8 mouse cellular contexts compared by ENCODE assay signal in genomic region chr2:30718329-30718675, GRCm38 (mm10).
DNase-seq lines count a peak whose midpoint lies in the region; TF ChIP-seq lines count a peak whose summit lies in the region.

No protein-coding gene starts in this region.

- intact Hi-C loops in left cerebral cortex, postnatal 4 days (cut with DNase I), result loop anchor here (10.0 kb wide), 1 partner anchor 244 kb away; the partner anchor contains the start of gene Ier5l

- peak; percentile 94 for DNase-seq in 3134 (ENCODE audit: extremely low read depth, insufficient read length, low spot score)
- DNase-seq in adrenal gland, adult 8-10 months, result peak; percentile 91
- peak; percentile 96 for DNase-seq in embryo, embryonic 9.5 days (ENCODE audit: extremely low spot score)
- peak; percentile 99 for DNase-seq in heart, adult 11 months
- peak; percentile 92 for DNase-seq in kidney, adult 11 months
- DNase-seq in left cerebral cortex, postnatal 4 days, result peak; percentile 96
- peak; percentile 96 for DNase-seq in midbrain, embryonic 10.5 days (ENCODE audit: low spot score)
- DNase-seq in spleen, adult 2 months (ENCODE audit: low read depth in 1 of 2, low spot score in 2 of 2), result peak in 1 of 2 experiments; percentile 48

- WGBS in midbrain, embryonic 10.5 days, result under 1% methylated on average over 12 of the region's 12 CpGs
- 4% methylated on average over 12 of the region's 12 CpGs for WGBS in spleen, adult 2 months

- no peak for TF ChIP-seq POLR2A in spleen, adult 2 months (IDR thresholded peaks at IDR 0.05; ENCODE audit: low read depth, low read length)

- TF ChIP-seq CTCF in spleen, adult 2 months (IDR thresholded peaks at IDR 0.05; ENCODE audit: extremely low read depth, insufficient read depth, insufficient read length, insufficient replicate concordance), result no peak

- no peaks in the 10 kb centered on the region for H3K36me3 ChIP-seq in midbrain, embryonic 10.5 days
- no peaks in the 10 kb centered on the region for H3K36me3 ChIP-seq in spleen, adult 2 months (ENCODE audit: control insufficient read depth, insufficient read depth, low read length)

- H3K27me3 ChIP-seq in midbrain, embryonic 10.5 days (ENCODE audit: low read depth, poor library complexity, severe bottlenecking), result no peaks in the 10 kb centered on the region
- peaks cover 10% of the 10 kb centered on the region for H3K27me3 ChIP-seq in spleen, adult 2 months (ENCODE audit: control insufficient read depth, insufficient read depth, low read length)

- peak overlapping the region; percentile 54 for H3K4me3 ChIP-seq in midbrain, embryonic 10.5 days
- H3K4me3 ChIP-seq in spleen, adult 2 months (ENCODE audit: extremely low read depth, insufficient read depth, insufficient read length), result peak overlapping the region; percentile 29; the same call in 1 of the 2 replicates

- peaks cover 91% of the 10 kb centered on the region for H3K4me1 ChIP-seq in midbrain, embryonic 10.5 days
- H3K4me1 ChIP-seq in spleen, adult 2 months (ENCODE audit: control insufficient read depth, insufficient read depth, insufficient read length), result peaks cover 13% of the 10 kb centered on the region; the same call in 1 of the 2 replicates

- no peaks in the 10 kb centered on the region for H3K9me3 ChIP-seq in midbrain, embryonic 10.5 days (replicated peaks)

- H3K27ac ChIP-seq in midbrain, embryonic 10.5 days (replicated peaks), result peak overlapping the region; percentile 100
- H3K27ac ChIP-seq in spleen, adult 2 months (ENCODE audit: insufficient read depth, low read length), result peak overlapping the region; percentile 57; the same call in 1 of the 2 replicates
